Mouse (Mus musculus): Measurements from ENCODE around the gene Tescl. TPM values are rescaled to one million over a fixed set of nuclear protein-coding genes. Genes with fewer than 3 reads are reported as not detected.
A peak's percentile ranks its signal among the peaks of the same experiment; 100 is the strongest.

Tescl gene
- polyA plus RNA-seq, 1 experiment from 2014 or later = 0.25 TPM

- H3K4me1 ChIP-seq (replicated peaks) = peaks cover 20% of the 10 kb centered on the region
- H3K4me2 ChIP-seq = no peak overlapping the region
- H3K27me3 ChIP-seq = peaks cover 13% of the 10 kb centered on the region
- no peaks in the 10 kb centered on the region for H3K36me3 ChIP-seq
- H3K4me3 ChIP-seq (replicated peaks) = no peak overlapping the region
- ATAC-seq (ENCODE audit: insufficient number of reproducible peaks, insufficient read depth, low FRiP score, low TSS enrichment, low read depth) = no peak
- H3K27ac ChIP-seq = no peak overlapping the region
- H3K9ac ChIP-seq (replicated peaks) = no peak overlapping the region
- 64% methylated on average over 3 of the region's 3 CpGs for WGBS
- H3K9me3 ChIP-seq = no peaks in the 10 kb centered on the region
These were observed 38.0 kb upstream of the Tescl start for GRCm38 (mm10) chr7:24371809-24372145.

GRCm38 (mm10) chr7:24371012-24371808 is 37.5 kb upstream of the Tescl start:
- Histone ChIP-seq H3K4me2 (no peak overlapping the region), H3K9me3 (no peaks in the 10 kb centered on the region), H3K27ac (0 out of 2 replicates have a peak overlapping the region, but pooled peaks have one; percentile 8), H3K9ac (replicated peaks) (no peak overlapping the region), H3K4me3 (replicated peaks) (no peak overlapping the region), H3K36me3 (no peaks in the 10 kb centered on the region), H3K4me1 (replicated peaks) (peaks cover 19% of the 10 kb centered on the region), H3K27me3 (peaks cover 13% of the 10 kb centered on the region)
- no peak for ATAC-seq (ENCODE audit: insufficient number of reproducible peaks, insufficient read depth, low FRiP score, low TSS enrichment, low read depth)
- WGBS = 74% methylated on average over 7 of the region's 7 CpGs

- Histone ChIP-seq H3K9ac (replicated peaks) (peak within 1 kb of the TSS; percentile 27; the same call in 1 of the 2 replicates), H3K4me2 (peak within 1 kb of the TSS; percentile 21)
- ATAC-seq (ENCODE audit: insufficient number of reproducible peaks, insufficient read depth, low FRiP score, low TSS enrichment, low read depth) = no peak
These were observed 36.2 kb upstream of the Tescl start, which contains the start of gene Kcnn4 for GRCm38 (mm10) chr7:24369731-24370541. TSS of gene Kcnn4 (plus strand) at chr7:24370263.

GRCm38 (mm10) chr7:24368946-24369345 is 35.2 kb upstream of the Tescl start:
- ATAC-seq (ENCODE audit: insufficient number of reproducible peaks, insufficient read depth, low FRiP score, low TSS enrichment, low read depth) = no peak
- WGBS = 91% methylated on average over 7 of the region's 7 CpGs
- Histone ChIP-seq H3K27ac (no peak overlapping the region), H3K27me3 (peaks cover 9% of the 10 kb centered on the region; the same call in 1 of the 2 replicates), H3K9me3 (no peaks in the 10 kb centered on the region), H3K4me2 (no peak overlapping the region), H3K36me3 (no peaks in the 10 kb centered on the region), H3K4me1 (replicated peaks) (peaks cover 19% of the 10 kb centered on the region), H3K9ac (replicated peaks) (no peak overlapping the region), H3K4me3 (replicated peaks) (no peak overlapping the region)

More at GRCm38 (mm10) chr7:24369731-24370541, 36.2 kb upstream of the Tescl start, which contains the start of gene Kcnn4:
- no peaks in the 10 kb centered on the region for H3K9me3 ChIP-seq
- peaks cover 19% of the 10 kb centered on the region for H3K4me1 ChIP-seq (replicated peaks)
- 36% methylated on average over 23 of the region's 23 CpGs for WGBS
- H3K27me3 ChIP-seq = peaks cover 13% of the 10 kb centered on the region
- H3K36me3 ChIP-seq = no peaks in the 10 kb centered on the region
- H3K4me3 ChIP-seq (replicated peaks) = peak within 1 kb of the TSS; percentile 21
- H3K27ac ChIP-seq = peak within 1 kb of the TSS; percentile 45; the same call in 1 of the 2 replicates

GRCm38 (mm10) chr7:24368226-24368625 is 34.5 kb upstream of the Tescl start:
- 64% methylated on average over 4 of the region's 4 CpGs for WGBS
- no peaks in the 10 kb centered on the region for H3K36me3 ChIP-seq

GRCm38 (mm10) chr7:24366716-24367632 is 33.2 kb upstream of the Tescl start:
- no peak for ATAC-seq (ENCODE audit: insufficient number of reproducible peaks, insufficient read depth, low FRiP score, low TSS enrichment, low read depth)

More at GRCm38 (mm10) chr7:24368226-24368625, 34.5 kb upstream of the Tescl start:
- Histone ChIP-seq H3K9me3 (no peaks in the 10 kb centered on the region), H3K27me3 (peaks cover 9% of the 10 kb centered on the region; the same call in 1 of the 2 replicates), H3K27ac (no peak overlapping the region), H3K4me1 (replicated peaks) (peaks cover 14% of the 10 kb centered on the region), H3K4me3 (replicated peaks) (no peak overlapping the region), H3K4me2 (no peak overlapping the region), H3K9ac (replicated peaks) (no peak overlapping the region)
- ATAC-seq (ENCODE audit: insufficient number of reproducible peaks, insufficient read depth, low FRiP score, low TSS enrichment, low read depth) = no peak

GRCm38 (mm10) chr7:24365258-24366014 is 31.7 kb upstream of the Tescl start:
- Histone ChIP-seq H3K9ac (replicated peaks) (no peak overlapping the region; the same call in 1 of the 2 replicates), H3K27me3 (peaks cover 6% of the 10 kb centered on the region), H3K4me1 (replicated peaks) (peaks cover 11% of the 10 kb centered on the region), H3K9me3 (no peaks in the 10 kb centered on the region), H3K27ac (no peak overlapping the region), H3K4me3 (replicated peaks) (no peak overlapping the region), H3K36me3 (no peaks in the 10 kb centered on the region), H3K4me2 (no peak overlapping the region)
- ATAC-seq (ENCODE audit: insufficient number of reproducible peaks, insufficient read depth, low FRiP score, low TSS enrichment, low read depth) = peak; percentile 54; the same call in 1 of the 2 replicates
- WGBS = 87% methylated on average over 5 of the region's 5 CpGs

More at GRCm38 (mm10) chr7:24366716-24367632, 33.2 kb upstream of the Tescl start:
- Histone ChIP-seq H3K9me3 (no peaks in the 10 kb centered on the region), H3K27me3 (peaks cover 9% of the 10 kb centered on the region), H3K27ac (no peak overlapping the region), H3K9ac (replicated peaks) (no peak overlapping the region), H3K4me2 (no peak overlapping the region), H3K4me3 (replicated peaks) (no peak overlapping the region), H3K36me3 (no peaks in the 10 kb centered on the region), H3K4me1 (replicated peaks) (peaks cover 12% of the 10 kb centered on the region)
- 76% methylated on average over 15 of the region's 15 CpGs for WGBS

GRCm38 (mm10) chr7:24364827-24365226 is 31.1 kb upstream of the Tescl start:
- Histone ChIP-seq H3K9me3 (no peaks in the 10 kb centered on the region), H3K36me3 (no peaks in the 10 kb centered on the region), H3K4me3 (replicated peaks) (no peak overlapping the region), H3K27me3 (peaks cover under 1% of the 10 kb centered on the region), H3K27ac (no peak overlapping the region), H3K4me2 (no peak overlapping the region), H3K4me1 (replicated peaks) (peaks cover 5% of the 10 kb centered on the region), H3K9ac (replicated peaks) (no peak overlapping the region; the same call in 1 of the 2 replicates)
- 0 out of 2 replicates have a peak, but pooled peaks have one; percentile 38 for ATAC-seq (ENCODE audit: insufficient number of reproducible peaks, insufficient read depth, low FRiP score, low TSS enrichment, low read depth)
- 22% methylated on average over 10 of the region's 10 CpGs for WGBS

- Histone ChIP-seq H3K27me3 (no peaks in the 10 kb centered on the region; the same call in none of the 2 replicates), H3K9ac (replicated peaks) (no peak overlapping the region), H3K9me3 (no peaks in the 10 kb centered on the region), H3K4me3 (replicated peaks) (no peak overlapping the region), H3K4me1 (replicated peaks) (no peaks in the 10 kb centered on the region), H3K36me3 (no peaks in the 10 kb centered on the region), H3K4me2 (no peak overlapping the region), H3K27ac (no peak overlapping the region)
- ATAC-seq (ENCODE audit: insufficient number of reproducible peaks, insufficient read depth, low FRiP score, low TSS enrichment, low read depth) = no peak
- WGBS = 28% methylated on average over 6 of the region's 7 CpGs
These were observed 29.5 kb upstream of the Tescl start for GRCm38 (mm10) chr7:24363228-24363627.

- Histone ChIP-seq H3K9ac (replicated peaks) (no peak overlapping the region), H3K27me3 (peaks cover under 1% of the 10 kb centered on the region), H3K4me3 (replicated peaks) (no peak overlapping the region), H3K4me2 (no peak overlapping the region), H3K4me1 (replicated peaks) (no peaks in the 10 kb centered on the region), H3K27ac (no peak overlapping the region), H3K36me3 (no peaks in the 10 kb centered on the region), H3K9me3 (peaks cover 7% of the 10 kb centered on the region; the same call in 1 of the 2 replicates)
- WGBS = 71% methylated on average over 4 of the region's 4 CpGs
- ATAC-seq (ENCODE audit: insufficient number of reproducible peaks, insufficient read depth, low FRiP score, low TSS enrichment, low read depth) = no peak
These were observed 27.3 kb upstream of the Tescl start for GRCm38 (mm10) chr7:24361001-24361400.

All from limb, embryonic 12.5 days (tissue).